Mouse (Mus musculus): ENCODE data around the gene Napa.

- TF ChIP-seq CTCF (IDR thresholded peaks at IDR 0.05; ENCODE audit: low read depth), result peak; percentile 90
- no peak for TF ChIP-seq EP300 (optimal IDR thresholded peaks at IDR 0.05)
Measured at GRCm38 (mm10) chr7:16153522-16153921, 55.3 kb downstream of the Napa start.
